8 mouse cellular contexts compared by ENCODE assay signal in genomic region chr8:71476099-71476940, GRCm38 (mm10). TPM values are rescaled to one million over a fixed set of nuclear protein-coding genes. Genes with fewer than 3 reads are reported as not detected.
DNase-seq lines count a peak whose midpoint lies in the region; ATAC-seq and TF ChIP-seq lines count a peak whose summit lies in the region.

No protein-coding gene starts in this region.

- peaks cover 18% of the 10 kb centered on the region for H3K36me3 ChIP-seq in forebrain, embryonic 16.5 days (ENCODE audit: control insufficient read depth, insufficient read depth)
- peaks cover 47% of the 10 kb centered on the region for H3K36me3 ChIP-seq in lung, embryonic 14.5 days (ENCODE audit: insufficient read depth)

- H3K4me1 ChIP-seq in forebrain, embryonic 16.5 days (replicated peaks; ENCODE audit: control insufficient read depth, insufficient read depth, low read length) = peaks cover 17% of the 10 kb centered on the region
- no peaks in the 10 kb centered on the region; the same call in 1 of the 2 replicates for H3K4me1 ChIP-seq in lung, embryonic 14.5 days (ENCODE audit: insufficient read depth)

- peak; percentile 68 for DNase-seq in ES-CJ7 (ENCODE audit: low read depth, low spot score)
- DNase-seq in cerebellum, adult 18-20 months = peak; percentile 82 to 91
- peak; percentile 82 to 88 for DNase-seq in heart, postnatal 36 days
- peak; percentile 72 to 77 for DNase-seq in layer of hippocampus, adult 2 months (ENCODE audit: low spot score in 2 of 2)
- DNase-seq in lung, embryonic 14.5 days = peak; percentile 90
- peak; percentile 66 for DNase-seq in ovary, postnatal 10 days (ENCODE audit: low spot score)
- peak; percentile 79 for DNase-seq in thymus, postnatal 0 days (ENCODE audit: low spot score)

- no peaks in the 10 kb centered on the region for H3K27me3 ChIP-seq in forebrain, embryonic 16.5 days (replicated peaks; ENCODE audit: control insufficient read depth, insufficient read depth, low read length)
- H3K27me3 ChIP-seq in lung, embryonic 14.5 days (ENCODE audit: insufficient read depth, low read length) = no peaks in the 10 kb centered on the region

- intact Hi-C loops in heart, postnatal 36 days (cut with DNase I) = no loop called here

- H3K4me2 ChIP-seq in forebrain, embryonic 16.5 days (ENCODE audit: low read length) = peak overlapping the region; percentile 64
- H3K4me2 ChIP-seq in lung, embryonic 14.5 days = peak overlapping the region; percentile 80

- H3K9ac ChIP-seq in forebrain, embryonic 16.5 days (replicated peaks; ENCODE audit: low read depth, low read length) = peak overlapping the region; percentile 66
- peak overlapping the region; percentile 61 for H3K9ac ChIP-seq in lung, embryonic 14.5 days

- WGBS in forebrain, embryonic 16.5 days = under 1% methylated on average over 90 of the region's 121 CpGs
- under 1% methylated on average over 98 of the region's 121 CpGs for WGBS in lung, embryonic 14.5 days

- H3K27ac ChIP-seq in forebrain, embryonic 16.5 days (ENCODE audit: low read length) = peak overlapping the region; percentile 93
- peak overlapping the region; percentile 95 for H3K27ac ChIP-seq in layer of hippocampus, adult 2 months
- peak overlapping the region; percentile 89 for H3K27ac ChIP-seq in lung, embryonic 14.5 days (ENCODE audit: low read depth)

- H3K4me3 ChIP-seq in forebrain, embryonic 16.5 days (replicated peaks; ENCODE audit: low read length) = peak overlapping the region; percentile 56
- peak overlapping the region; percentile 57 for H3K4me3 ChIP-seq in layer of hippocampus, adult 2 months
- peak overlapping the region; percentile 62 for H3K4me3 ChIP-seq in lung, embryonic 14.5 days (ENCODE audit: low read depth, low read length)

- no peaks in the 10 kb centered on the region for H3K9me3 ChIP-seq in forebrain, embryonic 16.5 days (ENCODE audit: control insufficient read depth, low read length)
- no peaks in the 10 kb centered on the region for H3K9me3 ChIP-seq in lung, embryonic 14.5 days (ENCODE audit: low read depth, low read length)

- TF ChIP-seq CTCF in layer of hippocampus, adult 2 months (conservative IDR thresholded peaks at IDR 0.05) = peak; percentile 43
- TF ChIP-seq CTCF in lung, embryonic 14.5 days (IDR thresholded peaks at IDR 0.05; ENCODE audit: low read depth) = 0 out of 2 replicates have a peak, but pooled peaks have one; percentile 14

- peak; percentile 75 for ATAC-seq in forebrain, embryonic 16.5 days
- ATAC-seq in lung, embryonic 14.5 days (ENCODE audit: insufficient read depth) = peak; percentile 75

RNA-seq across cellular contexts. Expression of gene Dda1, which starts 7.3 kb away (rescaled TPM):
- 218 and 236 TPM in 2 replicates for polyA plus RNA-seq in forebrain, embryonic 16.5 days (2015; fragmentation: Nextera tagmentation; extraction: Ambion mirVana)
- total RNA-seq in heart, postnatal 36 days (2021) = 10 to 100 TPM; 32.1 to 32.3 TPM
- total RNA-seq in layer of hippocampus, adult 2 months (2021) = 10 to 100 TPM; 83.2 to 89.7 TPM
- polyA plus RNA-seq in lung, embryonic 14.5 days (2014; fragmentation: Nextera tagmentation; extraction: Ambion mirVana) = 101 and 111 TPM in 2 replicates
- polyA plus RNA-seq in thymus, postnatal 0 days (2015; fragmentation: Nextera tagmentation; extraction: Ambion mirVana) = 154 and 157 TPM in 2 replicates

RNA-seq across cellular contexts. Expression of gene Ano8, which starts 9.4 kb away (rescaled TPM):
- polyA plus RNA-seq in forebrain, embryonic 16.5 days (2015; fragmentation: Nextera tagmentation; extraction: Ambion mirVana) = 4.1 and 4.4 TPM in 2 replicates
- 10 to 100 TPM; 18.1 to 18.6 TPM for total RNA-seq in heart, postnatal 36 days (2021)
- total RNA-seq in layer of hippocampus, adult 2 months (2021) = 10 to 100 TPM; 52.9 to 55.3 TPM
- polyA plus RNA-seq in lung, embryonic 14.5 days (2014; fragmentation: Nextera tagmentation; extraction: Ambion mirVana) = 2.4 and 3.1 TPM in 2 replicates
- polyA plus RNA-seq in thymus, postnatal 0 days (2015; fragmentation: Nextera tagmentation; extraction: Ambion mirVana) = 0.68 and 1.4 TPM in 2 replicates

RNA-seq across cellular contexts. Expression of gene Mrpl34, which starts 11.6 kb away (rescaled TPM):
- 173 and 178 TPM in 2 replicates for polyA plus RNA-seq in forebrain, embryonic 16.5 days (2015; fragmentation: Nextera tagmentation; extraction: Ambion mirVana)
- total RNA-seq in heart, postnatal 36 days (2021) = 100 to 1,000 TPM; 117 to 129 TPM
- 10 to 100 TPM; 39.7 to 45.4 TPM for total RNA-seq in layer of hippocampus, adult 2 months (2021)
- 134 and 135 TPM in 2 replicates for polyA plus RNA-seq in lung, embryonic 14.5 days (2014; fragmentation: Nextera tagmentation; extraction: Ambion mirVana)
- 221 TPM in 2 replicates for polyA plus RNA-seq in thymus, postnatal 0 days (2015; fragmentation: Nextera tagmentation; extraction: Ambion mirVana)

RNA-seq across cellular contexts. Expression of gene Gtpbp3, which starts 11.6 kb away (rescaled TPM):
- polyA plus RNA-seq in forebrain, embryonic 16.5 days (2015; fragmentation: Nextera tagmentation; extraction: Ambion mirVana) = 12.1 and 12.6 TPM in 2 replicates
- total RNA-seq in heart, postnatal 36 days (2021) = 10 to 100 TPM; 15.8 to 20.2 TPM
- 10 to 100 TPM; 28.7 to 32.1 TPM for total RNA-seq in layer of hippocampus, adult 2 months (2021)
- 7.6 and 9.6 TPM in 2 replicates for polyA plus RNA-seq in lung, embryonic 14.5 days (2014; fragmentation: Nextera tagmentation; extraction: Ambion mirVana)
- polyA plus RNA-seq in thymus, postnatal 0 days (2015; fragmentation: Nextera tagmentation; extraction: Ambion mirVana) = 17.8 TPM in 2 replicates

RNA-seq across cellular contexts. Expression of gene Abhd8, which starts 12.9 kb away (rescaled TPM):
- polyA plus RNA-seq in forebrain, embryonic 16.5 days (2015; fragmentation: Nextera tagmentation; extraction: Ambion mirVana) = 113 and 127 TPM in 2 replicates
- 10 to 100 TPM; 26.2 to 29.9 TPM for total RNA-seq in heart, postnatal 36 days (2021)
- total RNA-seq in layer of hippocampus, adult 2 months (2021) = 100 to 1,000 TPM; 260 to 270 TPM
- polyA plus RNA-seq in lung, embryonic 14.5 days (2014; fragmentation: Nextera tagmentation; extraction: Ambion mirVana) = 36.6 and 47.8 TPM in 2 replicates
- 190 and 219 TPM in 2 replicates for polyA plus RNA-seq in thymus, postnatal 0 days (2015; fragmentation: Nextera tagmentation; extraction: Ambion mirVana)

Comparison
In these comparisons a context has a peak if more than half of its experiments do, and no peak if none do; other contexts are left out.
1. Peak in every context shown above with its lines: DNase-seq, ATAC-seq, H3K4me3 ChIP-seq and H3K27ac ChIP-seq.